In genomic region chr17:60509122-60509521, GRCm38 (mm10) we compare ENCODE assay signal across 35 mouse cellular contexts.
"Had no signal": no experiment of that assay in that cellular context is flagged by ENCODE, and none has a peak within 500 bp of the region (broad histone marks: within the 10 kb centered on the region; RNA-seq: fewer than 3 reads in every experiment).

No protein-coding gene starts in this region.

- DNase-seq: heart, postnatal 10 days; heart, postnatal 14 days; heart, postnatal 36 days; heart, postnatal 4 days; kidney, adult 11 months; kidney, adult 18-20 months; kidney, adult 2 months; kidney, adult 8-10 months; kidney, adult 9 months; kidney, postnatal 10 days; kidney, postnatal 14 days; kidney, postnatal 25 days; kidney, postnatal 36 days; kidney, postnatal 4 days; layer of hippocampus, adult 9-11 months; layer of hippocampus, postnatal 36 days had no signal

- H3K27ac ChIP-seq: heart, embryonic 10.5 days; heart, embryonic 13.5 days; heart, embryonic 15.5 days; hindbrain, embryonic 10.5 days; hindbrain, embryonic 12.5 days; hindbrain, embryonic 13.5 days; hindbrain, embryonic 14.5 days; hindbrain, embryonic 15.5 days; hindbrain, postnatal 0 days; intestine, embryonic 15.5 days; kidney, embryonic 15.5 days; kidney, postnatal 0 days; layer of hippocampus, adult 2 months had no signal

- H3K27me3 ChIP-seq: heart, embryonic 12.5 days; heart, embryonic 13.5 days; heart, embryonic 15.5 days; hindbrain, embryonic 12.5 days; hindbrain, embryonic 13.5 days; hindbrain, embryonic 15.5 days; intestine, embryonic 15.5 days; kidney, embryonic 15.5 days had no signal

- ATAC-seq: hindbrain, embryonic 16.5 days; hindbrain, postnatal 0 days; inflammation-experienced regulatory T-cells, adult 6 months; intestine, embryonic 15.5 days; intestine, embryonic 16.5 days; intestine, postnatal 0 days had no signal

- H3K9ac ChIP-seq: heart, embryonic 12.5 days; heart, embryonic 13.5 days; heart, embryonic 15.5 days; hindbrain, embryonic 12.5 days; hindbrain, embryonic 13.5 days; hindbrain, embryonic 14.5 days; hindbrain, embryonic 15.5 days; intestine, embryonic 15.5 days; kidney, embryonic 15.5 days had no signal

- H3K4me3 ChIP-seq: heart, embryonic 10.5 days; heart, embryonic 12.5 days; heart, embryonic 13.5 days; heart, embryonic 15.5 days; hindbrain, embryonic 10.5 days; hindbrain, embryonic 12.5 days; hindbrain, embryonic 13.5 days; hindbrain, embryonic 15.5 days; intestine, embryonic 15.5 days; kidney, embryonic 15.5 days; layer of hippocampus, adult 2 months had no signal

- H3K36me3 ChIP-seq: heart, embryonic 10.5 days; heart, embryonic 12.5 days; heart, embryonic 13.5 days; heart, embryonic 15.5 days; hindbrain, embryonic 10.5 days; hindbrain, embryonic 12.5 days; hindbrain, embryonic 13.5 days; hindbrain, embryonic 15.5 days; intestine, embryonic 15.5 days; kidney, embryonic 15.5 days had no signal

- H3K4me1 ChIP-seq: heart, embryonic 10.5 days; heart, embryonic 12.5 days; heart, embryonic 13.5 days; heart, embryonic 15.5 days; hindbrain, embryonic 10.5 days; hindbrain, embryonic 12.5 days; hindbrain, embryonic 13.5 days; hindbrain, embryonic 15.5 days; intestine, embryonic 15.5 days; kidney, embryonic 15.5 days had no signal

- H3K9me3 ChIP-seq: heart, embryonic 10.5 days; heart, embryonic 12.5 days; heart, embryonic 13.5 days; heart, embryonic 15.5 days; hindbrain, embryonic 10.5 days; hindbrain, embryonic 12.5 days; hindbrain, embryonic 13.5 days; hindbrain, embryonic 15.5 days; intestine, embryonic 15.5 days; kidney, embryonic 15.5 days had no signal

- H3K4me2 ChIP-seq: heart, embryonic 11.5 days; heart, embryonic 12.5 days; heart, embryonic 13.5 days; heart, embryonic 15.5 days; hindbrain, embryonic 12.5 days; hindbrain, embryonic 13.5 days; hindbrain, embryonic 14.5 days; hindbrain, embryonic 15.5 days; intestine, embryonic 15.5 days; kidney, embryonic 15.5 days had no signal
